ENCODE assay signal across 9 mouse cellular contexts in genomic region chr16:76539669-76540068, GRCm38 (mm10).
DNase-seq lines count a peak whose midpoint lies in the region; ATAC-seq lines count a peak whose summit lies in the region.
"Had no signal": no experiment of that assay in that cellular context is flagged by ENCODE, and none has a peak within 500 bp of the region (broad histone marks: within the 10 kb centered on the region; RNA-seq: fewer than 3 reads in every experiment).

No protein-coding gene starts in this region.

- H3K27me3 ChIP-seq in heart, embryonic 10.5 days (ENCODE audit: insufficient read depth, poor library complexity, severe bottlenecking): no peaks in the 10 kb centered on the region
- H3K27me3 ChIP-seq: embryonic facial prominence, embryonic 15.5 days had no signal

- peaks cover 19% of the 10 kb centered on the region for H3K4me1 ChIP-seq in heart, embryonic 10.5 days

- 4% methylated on average over 6 of the region's 6 CpGs for WGBS in heart, embryonic 10.5 days

- no peaks in the 10 kb centered on the region for H3K9me3 ChIP-seq in heart, embryonic 10.5 days
- H3K9me3 ChIP-seq: embryonic facial prominence, embryonic 15.5 days had no signal

- no peak overlapping the region for H3K4me3 ChIP-seq in heart, embryonic 10.5 days
- H3K4me3 ChIP-seq: embryonic facial prominence, embryonic 15.5 days had no signal

- H3K36me3 ChIP-seq in heart, embryonic 10.5 days: no peaks in the 10 kb centered on the region
- H3K36me3 ChIP-seq: embryonic facial prominence, embryonic 15.5 days had no signal

- ATAC-seq in inflammation-experienced regulatory T-cells, adult 6 months: no peak

- peak overlapping the region; percentile 42; the same call in 1 of the 2 replicates for H3K27ac ChIP-seq in heart, embryonic 10.5 days
- H3K27ac ChIP-seq: embryonic facial prominence, embryonic 15.5 days had no signal

- DNase-seq in NIH3T3 (ENCODE audit: low read depth): peak; percentile 3
- peak; percentile 92 for DNase-seq in embryo, embryonic 10 days (ENCODE audit: low spot score)
- DNase-seq in heart, embryonic 10.5 days (ENCODE audit: low spot score): peak; percentile 83
- DNase-seq in kidney, adult 8-10 months: peak; percentile 34 to 66
- DNase-seq in lung, postnatal 10 days: peak; percentile 42
- DNase-seq in spleen, adult 12 weeks (ENCODE audit: low spot score): no peak
- DNase-seq in thymus, postnatal 14 days: no peak

Comparison
In these comparisons a context has a peak if more than half of its experiments do, and no peak if none do; other contexts are left out.
1. DNase-seq: peak in NIH3T3 (single experiment), embryo, embryonic 10 days (single experiment), heart, embryonic 10.5 days (single experiment), kidney, adult 8-10 months (2 of 2) and lung, postnatal 10 days (single experiment); none in spleen, adult 12 weeks (single experiment) and thymus, postnatal 14 days (single experiment).